Mouse (Mus musculus) right cerebral cortex, postnatal 36 days (tissue): Measurements from ENCODE around the gene Acmsd.
A peak's percentile ranks its signal among the peaks of the same experiment; 100 is the strongest.
"Not testable (repeated sequence)": the region's sequence is repeated elsewhere in the genome, so short reads cannot be mapped to it uniquely, and the experiment has no call there.

Experiments
- DNase-seq, 2 experiments: peaks; one replicate each; pipeline ENCODE4 v3.0.0; 2022; ENCODE audit warnings: low spot score in 2 of 2, mixed read lengths in 1 of 2

Gene Acmsd

GRCm38 (mm10) chr1:127729096-127729495 is at the start of gene Acmsd:
TSS of gene Acmsd (plus strand) at chr1:127729413.
- DNase-seq, result no peak

GRCm38 (mm10) chr1:127679498-127680133 is 49.6 kb upstream of the Acmsd start, which contains the start of gene Tmem163:
TSS of gene Tmem163 (minus strand) at chr1:127679548.
- DNase-seq, result no peak

- DNase-seq, result no peak
These were observed 32.7 kb upstream of the Acmsd start for GRCm38 (mm10) chr1:127696533-127696932.

- no peak for DNase-seq
These were observed 27.0 kb upstream of the Acmsd start for GRCm38 (mm10) chr1:127702187-127702586.

GRCm38 (mm10) chr1:127706269-127706668 is 22.9 kb upstream of the Acmsd start:
- DNase-seq, result peak in 1 of 2 experiments; percentile 5

- peak; percentile 8 to 41 for DNase-seq
These were observed 12.8 kb upstream of the Acmsd start for GRCm38 (mm10) chr1:127716441-127716840.

- DNase-seq, result no peak
These were observed 10.9 kb upstream of the Acmsd start for GRCm38 (mm10) chr1:127718290-127718689.

GRCm38 (mm10) chr1:127723596-127723995 is 5.6 kb upstream of the Acmsd start:
- DNase-seq, result no peak

- DNase-seq, result no peak
These were observed 1.9 kb downstream of the Acmsd start for GRCm38 (mm10) chr1:127731086-127731485.

GRCm38 (mm10) chr1:127732435-127732834 is 3.2 kb downstream of the Acmsd start:
- DNase-seq, result no peak

GRCm38 (mm10) chr1:127732841-127733240 is 3.6 kb downstream of the Acmsd start:
- DNase-seq, result no peak

GRCm38 (mm10) chr1:127735356-127735755 is 6.1 kb downstream of the Acmsd start:
- DNase-seq, result no peak

GRCm38 (mm10) chr1:127750401-127751102 is 21.3 kb downstream of the Acmsd start:
- DNase-seq, result no peak

GRCm38 (mm10) chr1:127755806-127756205 is 26.6 kb downstream of the Acmsd start:
- DNase-seq, result no peak

GRCm38 (mm10) chr1:127756331-127757163 is 27.3 kb downstream of the Acmsd start:
- no peak for DNase-seq

- DNase-seq, result not testable (repeated sequence)
These were observed 27.9 kb downstream of the Acmsd start for GRCm38 (mm10) chr1:127757164-127757545.

- DNase-seq, result no peak
These were observed 36.3 kb downstream of the Acmsd start for GRCm38 (mm10) chr1:127765468-127765867.

GRCm38 (mm10) chr1:127766741-127767140 is 37.5 kb downstream of the Acmsd start:
- DNase-seq, result no peak

GRCm38 (mm10) chr1:127773198-127773802 is 44.1 kb downstream of the Acmsd start:
- DNase-seq, result no peak

GRCm38 (mm10) chr1:127773803-127774500 is 44.7 kb downstream of the Acmsd start, which contains the start of gene Ccnt2:
TSS of gene Ccnt2 (plus strand) at chr1:127774164.
- DNase-seq, result peak; percentile 99

- no peak for DNase-seq
These were observed 45.3 kb downstream of the Acmsd start for GRCm38 (mm10) chr1:127774501-127774880.
